Mouse (Mus musculus) cerebellum, postnatal 4 days (tissue): Measurements from ENCODE around the gene Kcnk4.
"Not testable (repeated sequence)": the region's sequence is repeated elsewhere in the genome, so short reads cannot be mapped to it uniquely, and the experiment has no call there.

Experiments
- DNase-seq, 2 experiments: peaks; one replicate each; pipeline ENCODE4 v3.0.0; 2022; ENCODE audit warnings: low spot score in 2 of 2, mixed read lengths in 1 of 2

The Kcnk4 gene

GRCm38 (mm10) chr19:6916496-6916895, 17.8 kb downstream of the Kcnk4 start:
- no peak for DNase-seq

GRCm38 (mm10) chr19:6915276-6915675, 19.0 kb downstream of the Kcnk4 start:
- no peak for DNase-seq

- DNase-seq = no peak
These were observed 19.8 kb downstream of the Kcnk4 start for GRCm38 (mm10) chr19:6914540-6914939.

- DNase-seq = no peak
These were observed 20.3 kb downstream of the Kcnk4 start for GRCm38 (mm10) chr19:6913991-6914390.

GRCm38 (mm10) chr19:6913036-6913435, 21.3 kb downstream of the Kcnk4 start:
- DNase-seq = no peak

GRCm38 (mm10) chr19:6912205-6912970, 21.9 kb downstream of the Kcnk4 start:
- no peak for DNase-seq

- no peak for DNase-seq
These were observed 22.9 kb downstream of the Kcnk4 start for GRCm38 (mm10) chr19:6911101-6912074.

GRCm38 (mm10) chr19:6910306-6910705, 24.0 kb downstream of the Kcnk4 start:
- DNase-seq = not testable (repeated sequence)

- DNase-seq = peak; percentile 74 to 85
These were observed 24.6 kb downstream of the Kcnk4 start, which contains the start of the genes Trmt112 and Prdx5 for GRCm38 (mm10) chr19:6909507-6910289. TSS of gene Trmt112 (plus strand) at chr19:6909698. TSS of gene Prdx5 (minus strand) at chr19:6910106.

- DNase-seq = no peak
These were observed 25.3 kb downstream of the Kcnk4 start for GRCm38 (mm10) chr19:6909021-6909420.

- no peak for DNase-seq
These were observed 26.3 kb downstream of the Kcnk4 start for GRCm38 (mm10) chr19:6907811-6908540.

GRCm38 (mm10) chr19:6907094-6907493, 27.2 kb downstream of the Kcnk4 start:
- no peak for DNase-seq

GRCm38 (mm10) chr19:6906199-6906598, 28.1 kb downstream of the Kcnk4 start:
- DNase-seq = no peak

- DNase-seq = no peak
These were observed 28.7 kb downstream of the Kcnk4 start for GRCm38 (mm10) chr19:6905498-6906159.

- no peak for DNase-seq
These were observed 29.5 kb downstream of the Kcnk4 start for GRCm38 (mm10) chr19:6904846-6905245.

GRCm38 (mm10) chr19:6903031-6903430, 31.3 kb downstream of the Kcnk4 start:
- DNase-seq = no peak

GRCm38 (mm10) chr19:6899641-6900040, 34.7 kb downstream of the Kcnk4 start:
- DNase-seq = no peak

GRCm38 (mm10) chr19:6895608-6896305, 38.6 kb downstream of the Kcnk4 start:
- not testable (repeated sequence) for DNase-seq

GRCm38 (mm10) chr19:6893731-6894451, 40.4 kb downstream of the Kcnk4 start:
- no peak for DNase-seq
